Mouse (Mus musculus) R1 (cell line): ENCODE measurements around the gene Ube2h.
A peak's percentile ranks its signal among the peaks of the same experiment; 100 is the strongest.

Experiments used
- DNase-seq: peaks from one replicate; pipeline ENCODE4 v3.0.0-alpha.2; 2018; ENCODE audit warnings: low read depth, low spot score

Gene Ube2h

DNA sequence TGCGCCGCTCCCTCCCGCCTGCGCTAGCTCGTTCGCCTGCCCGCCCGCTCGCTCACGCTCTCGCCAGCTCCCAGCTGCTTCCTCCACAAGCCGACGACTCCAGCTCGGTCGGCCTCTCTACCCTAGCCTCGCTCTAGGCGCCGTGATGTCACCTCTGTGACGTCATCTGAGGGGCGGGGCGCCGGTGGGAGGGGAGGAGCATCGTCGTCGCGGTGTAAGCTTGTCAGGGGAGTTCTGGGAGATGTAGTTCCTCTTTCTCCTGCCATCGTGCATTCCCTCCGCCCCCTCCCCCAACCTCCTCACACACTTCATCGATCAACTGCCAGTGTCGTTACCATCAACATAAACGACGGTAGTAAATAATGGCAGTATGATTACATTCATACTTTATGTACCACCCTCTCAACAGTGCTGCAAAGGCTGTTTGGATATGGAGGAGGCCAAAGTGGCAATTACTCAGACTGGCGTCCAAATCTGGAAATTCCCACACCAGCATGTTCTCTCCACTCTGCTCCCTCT lies at the start of gene Ube2h:
Gene Ube2h (minus strand): TSS at position 141 of the 519 bp plus-strand sequence.
- DNase-seq: peak; percentile 97

DNA sequence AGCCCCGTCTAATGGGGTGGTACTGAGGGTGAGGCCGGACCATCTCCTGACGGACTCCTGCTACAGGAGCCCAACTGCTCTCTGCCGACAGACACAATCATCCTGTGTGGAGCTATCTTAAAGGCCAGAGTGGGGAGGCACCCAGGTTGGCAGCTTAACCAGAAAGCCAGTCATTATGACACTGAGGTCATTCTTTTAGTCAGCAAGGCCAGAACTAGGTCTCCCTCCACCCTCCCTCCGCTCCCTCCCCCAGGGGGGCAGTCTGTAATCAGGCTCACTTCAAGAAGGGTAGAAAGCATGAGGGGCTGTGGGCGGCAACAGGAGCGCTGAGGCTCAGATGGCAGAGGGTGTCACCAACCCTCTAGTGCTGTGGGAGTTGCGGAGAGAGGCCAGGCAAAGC lies 49.3 kb upstream of the Ube2h start:
- no peak for DNase-seq

DNA sequence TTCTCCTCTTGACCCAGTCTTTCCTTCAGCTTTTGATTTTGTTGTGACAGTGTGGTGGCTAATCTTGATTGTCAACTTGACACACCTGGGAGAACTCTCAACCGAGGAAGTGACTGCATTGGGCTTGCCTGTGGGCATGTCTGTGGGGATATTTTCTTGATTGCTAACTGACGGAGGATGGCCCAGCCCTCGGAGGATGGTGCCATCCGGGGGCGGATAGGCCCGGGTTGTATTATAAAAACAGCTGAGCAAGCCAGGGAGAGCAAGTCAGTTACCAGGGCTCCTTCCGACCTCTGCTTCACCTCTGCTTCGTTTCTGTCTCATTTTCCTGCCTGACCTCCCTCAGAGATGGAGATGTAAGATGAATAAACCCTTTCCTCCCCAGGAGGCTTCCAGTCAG lies 48.4 kb upstream of the Ube2h start:
- DNase-seq: no peak

DNA sequence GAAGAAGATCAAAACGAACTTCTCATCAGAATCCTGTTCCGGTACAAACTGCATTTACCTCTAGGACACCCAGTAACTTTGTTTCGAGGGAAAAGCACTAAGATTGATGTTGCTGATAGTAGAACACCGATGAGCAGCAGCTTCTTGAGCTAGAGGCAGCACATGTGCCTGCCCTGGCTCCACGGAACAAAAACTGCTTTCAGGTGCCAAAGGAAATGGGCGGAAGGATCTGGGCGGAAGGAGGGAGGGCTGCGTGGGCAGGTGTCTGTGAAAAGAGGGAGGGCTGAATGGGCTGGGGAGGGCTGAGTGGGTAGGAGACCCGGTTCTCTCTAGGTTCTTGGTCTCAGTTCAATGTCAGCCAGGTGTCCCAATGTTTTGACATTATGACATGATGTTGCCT lies 47.0 kb upstream of the Ube2h start:
- DNase-seq: no peak

DNA sequence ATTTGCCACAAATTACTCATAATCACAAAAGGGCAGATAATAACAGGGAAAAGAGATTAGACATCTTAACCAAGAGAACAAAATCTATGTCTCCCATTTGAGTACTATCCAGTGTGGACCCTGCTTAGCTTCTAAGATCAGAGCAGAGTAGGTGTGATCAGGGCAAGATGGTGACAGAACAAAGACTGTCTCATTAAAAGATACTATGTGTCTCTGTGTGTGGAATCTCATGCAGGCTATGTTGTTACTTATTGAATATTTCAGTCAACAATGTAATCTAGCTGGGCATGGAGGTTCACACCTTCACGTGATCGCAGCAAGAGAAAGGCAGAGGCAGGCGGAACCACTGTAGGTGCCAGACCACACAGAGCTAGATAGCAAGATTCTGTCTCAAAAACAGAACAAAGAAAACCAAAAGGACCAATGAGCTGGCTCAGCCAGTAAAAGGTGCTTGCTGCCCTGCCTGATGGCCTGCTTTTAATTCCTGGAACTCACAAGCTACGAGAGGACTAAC lies 43.0 kb upstream of the Ube2h start:
- no peak for DNase-seq

DNA sequence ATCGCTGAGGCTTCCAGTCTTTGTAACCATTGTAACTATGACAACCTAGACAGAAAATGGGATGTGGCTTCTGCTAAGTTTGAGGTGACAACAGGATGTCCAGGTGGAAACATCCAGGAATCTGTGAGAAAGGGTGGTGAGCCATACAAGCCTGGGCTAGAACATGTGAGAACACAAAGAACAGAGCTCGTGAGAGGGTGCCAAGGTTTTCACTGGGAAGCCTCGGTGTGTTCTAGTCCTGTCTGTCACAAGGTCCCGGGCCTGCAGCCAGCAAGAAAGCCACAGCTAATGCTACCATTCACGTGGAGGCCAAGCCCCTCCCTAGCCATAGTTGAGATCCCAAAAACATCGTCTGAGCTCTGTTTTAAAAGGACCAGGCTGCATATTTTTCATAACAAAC lies 42.4 kb upstream of the Ube2h start:
- no peak for DNase-seq

DNA sequence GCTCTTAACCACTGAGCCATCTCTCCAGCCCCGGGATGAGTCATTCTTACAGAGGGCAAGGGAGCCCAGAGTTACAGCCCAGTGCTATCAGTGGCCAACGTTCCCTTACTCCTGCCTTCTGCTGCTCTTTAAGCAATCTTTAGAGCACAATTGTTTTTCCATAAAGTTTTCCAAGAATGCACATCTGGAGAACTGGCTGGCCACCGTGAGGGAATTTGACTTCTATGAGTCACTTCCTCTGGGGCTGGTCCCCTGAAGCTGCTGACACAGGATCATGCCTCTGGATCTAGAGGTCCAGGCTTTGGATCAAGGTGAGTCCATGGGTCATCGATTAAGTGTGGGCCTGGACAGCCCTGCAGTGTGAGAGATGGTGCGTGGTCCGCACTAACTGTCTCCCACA lies 39.7 kb upstream of the Ube2h start:
- DNase-seq: no peak

DNA sequence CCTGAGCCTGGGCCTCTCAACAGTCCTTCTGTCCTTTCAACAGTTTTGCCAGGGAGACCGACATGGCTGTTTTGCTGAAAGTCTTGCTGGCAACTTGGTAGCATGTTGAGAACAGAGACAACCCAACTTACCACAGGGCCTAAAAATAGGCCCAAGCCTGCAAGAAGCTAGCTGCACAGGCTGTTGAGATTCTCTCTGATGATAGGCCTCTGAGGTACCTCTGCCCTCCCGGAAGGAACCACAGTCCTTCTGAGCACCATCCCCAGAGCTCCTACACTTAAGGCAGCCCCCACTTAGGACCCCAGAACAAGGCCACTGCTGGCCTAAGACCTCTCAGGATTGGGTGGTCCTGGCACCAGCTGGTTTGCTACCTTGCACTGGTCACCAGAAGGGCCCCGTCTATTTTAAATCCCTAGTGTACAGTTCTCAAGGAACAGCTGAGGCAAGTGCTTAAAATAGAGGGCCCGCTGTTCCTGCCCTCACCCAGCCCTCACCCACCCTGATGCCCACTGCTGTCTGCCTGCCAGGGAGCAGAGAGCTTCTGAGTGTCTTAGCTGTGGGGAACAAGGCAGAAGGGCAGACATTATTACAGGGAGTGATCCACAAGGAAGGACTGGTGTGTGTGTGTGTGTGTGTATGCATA lies 36.0 kb upstream of the Ube2h start:
- no peak for DNase-seq

DNA sequence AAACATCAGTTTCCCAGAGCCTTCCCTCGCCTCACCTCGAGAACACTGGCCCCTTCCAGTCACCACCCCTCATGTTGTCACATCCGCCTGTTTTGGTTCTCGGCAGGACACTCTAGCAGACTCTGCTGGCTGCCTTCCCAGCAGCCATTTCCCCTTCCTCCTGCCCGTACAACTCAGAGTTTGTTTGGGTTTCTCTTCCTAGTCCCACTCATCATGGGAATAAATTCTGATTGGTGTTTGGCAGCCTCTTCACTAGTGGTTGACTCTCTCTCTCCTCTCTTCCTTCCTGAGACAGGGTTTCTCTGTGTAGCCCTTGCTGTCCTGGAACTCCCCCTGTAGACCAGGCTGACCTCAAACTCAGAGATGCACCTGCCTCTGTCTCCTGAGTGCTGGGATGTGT lies 32.6 kb upstream of the Ube2h start:
- DNase-seq: peak; percentile 45

DNA sequence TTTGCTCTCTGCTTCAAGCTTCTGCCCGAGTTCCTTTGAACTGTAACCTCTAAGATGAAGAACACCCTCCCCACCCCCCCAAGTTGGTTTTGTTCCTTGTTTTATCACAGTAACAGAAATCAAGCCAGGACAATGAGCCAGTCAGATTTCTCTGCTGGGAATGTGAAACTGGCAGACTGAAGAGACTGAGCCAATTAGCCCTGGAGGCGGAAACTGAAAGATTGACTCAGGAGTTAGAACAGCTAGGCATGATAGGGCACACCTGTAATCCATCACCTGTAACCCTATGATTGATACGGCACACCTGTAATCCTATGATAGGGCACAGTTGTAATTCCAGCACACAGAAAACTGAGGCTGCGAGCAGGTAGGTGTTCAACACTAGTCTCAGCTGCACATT lies 27.9 kb upstream of the Ube2h start:
- DNase-seq: no peak

DNA sequence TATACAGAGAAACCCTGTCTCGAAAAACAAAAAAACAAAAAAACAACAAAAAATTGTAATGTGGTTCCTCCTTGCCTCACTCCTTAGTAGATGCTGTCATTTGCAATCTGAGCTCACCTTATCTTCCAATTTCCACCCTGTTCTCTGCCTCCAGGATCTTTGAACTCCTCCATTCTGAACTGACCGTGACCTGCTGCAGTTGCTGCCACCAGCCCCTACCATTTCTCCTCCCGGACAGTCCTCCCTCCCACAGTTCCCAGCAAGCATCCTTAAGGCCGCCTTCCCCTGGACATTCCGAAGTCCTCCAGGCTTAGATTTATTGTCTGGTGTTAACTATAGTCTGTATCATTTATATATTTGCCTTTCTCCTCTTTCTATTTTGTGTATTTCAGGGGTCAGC lies 26.4 kb upstream of the Ube2h start:
- DNase-seq: no peak

DNA sequence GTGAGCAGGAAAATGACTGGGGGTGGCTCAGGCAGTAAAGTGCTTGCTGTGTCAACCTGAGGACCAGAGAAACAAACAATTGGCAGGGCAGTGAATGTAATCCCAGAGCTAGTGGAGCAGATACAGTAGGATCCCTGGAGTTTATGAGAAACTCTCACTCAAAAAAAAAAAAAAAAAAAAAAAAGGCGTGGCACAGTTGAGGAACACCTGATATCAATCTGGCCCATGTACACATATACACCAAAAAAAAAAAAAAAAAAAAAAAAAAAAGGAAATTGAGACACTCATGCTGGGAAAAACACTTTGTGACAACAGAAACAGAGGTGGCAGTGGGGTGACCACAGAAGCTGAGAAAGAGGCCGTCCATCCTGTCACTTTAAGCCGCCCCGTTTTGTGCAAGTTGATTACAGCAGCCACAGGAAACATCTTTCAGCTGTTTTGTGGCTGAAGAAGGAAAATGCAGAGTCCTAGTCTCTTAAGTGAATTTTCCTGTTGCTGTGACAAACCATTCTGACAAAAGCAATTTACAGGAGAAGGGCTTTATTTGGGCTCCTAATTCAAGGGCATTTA lies 21.7 kb upstream of the Ube2h start:
- no peak for DNase-seq

DNA sequence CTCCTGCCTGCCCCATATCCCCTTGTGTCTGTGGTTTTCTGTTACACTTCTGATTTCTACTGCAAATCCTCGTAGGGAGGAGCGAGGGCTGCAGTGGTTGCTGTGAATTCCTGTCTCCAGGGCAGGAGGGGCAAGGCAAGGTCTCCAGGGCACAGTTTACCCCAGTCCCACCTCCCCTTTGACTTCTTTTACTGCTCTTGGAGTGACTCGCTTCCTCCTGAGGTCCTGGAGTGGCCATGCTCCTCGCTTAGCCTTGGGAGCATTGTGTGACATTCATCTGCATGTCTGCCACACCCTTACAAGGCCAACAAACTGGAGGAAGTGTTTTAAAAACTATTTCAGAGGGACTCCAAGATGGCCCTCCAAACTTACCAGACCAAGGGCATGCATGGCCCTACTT lies 16.7 kb upstream of the Ube2h start:
- DNase-seq: peak; percentile 65

DNA sequence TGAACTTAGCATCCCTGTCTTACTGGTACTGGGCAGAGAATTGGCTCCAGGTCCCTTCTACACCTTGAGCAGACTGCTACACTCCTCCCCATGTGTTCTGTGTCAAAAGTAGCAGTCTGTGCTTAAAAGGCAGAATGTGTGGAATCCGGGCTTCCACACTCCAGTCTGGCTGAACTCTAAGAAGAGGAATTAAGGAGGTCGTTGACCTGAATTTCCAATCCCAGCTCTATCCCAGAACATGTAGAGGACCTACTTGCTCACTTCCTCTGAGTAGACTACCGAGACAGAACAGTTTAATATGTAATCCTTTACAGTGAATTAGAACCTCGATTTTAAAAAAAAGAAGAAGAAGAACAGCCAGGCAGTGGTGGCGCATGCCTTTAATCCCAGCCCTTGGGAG lies 14.9 kb upstream of the Ube2h start:
- no peak for DNase-seq

DNA sequence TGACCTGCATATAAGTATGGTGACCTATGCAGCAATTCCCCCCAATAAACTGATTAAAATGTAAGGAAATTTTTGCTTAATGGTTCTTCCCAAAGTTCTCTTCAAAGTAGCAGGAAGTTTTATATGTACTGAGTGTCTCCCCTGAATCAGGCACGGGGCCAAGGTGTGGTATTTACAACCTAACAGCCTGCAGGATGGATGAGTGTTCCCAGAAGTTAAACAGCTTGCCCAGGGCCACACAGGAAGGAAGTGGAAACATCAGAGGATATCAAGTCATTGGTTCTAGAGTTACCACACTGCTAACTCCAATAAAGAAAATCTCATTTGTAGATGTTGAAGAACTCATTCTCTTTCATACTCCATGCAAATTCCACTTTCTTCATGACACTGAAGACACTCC lies 7.7 kb upstream of the Ube2h start:
- DNase-seq: no peak

DNA sequence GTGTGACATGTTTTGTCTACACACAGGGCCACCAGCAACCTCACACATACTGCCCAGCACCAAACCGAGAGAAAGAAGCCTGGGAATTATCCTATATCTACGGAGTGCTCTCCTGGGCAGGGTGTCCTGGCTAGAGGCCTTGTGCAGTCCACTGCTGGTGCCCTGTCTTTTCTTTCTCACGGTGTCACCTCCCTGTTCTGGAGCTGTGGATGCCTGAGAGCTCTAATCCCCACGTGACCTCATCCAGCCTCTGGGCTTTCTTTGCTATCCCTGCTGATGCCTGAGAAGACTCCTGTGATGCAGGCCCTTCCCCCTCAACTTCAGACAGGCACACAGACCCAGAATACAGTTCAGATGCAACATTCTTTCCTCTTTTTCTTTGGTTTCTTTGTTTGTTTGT lies 4.4 kb upstream of the Ube2h start:
- DNase-seq: peak; percentile 20

DNA sequence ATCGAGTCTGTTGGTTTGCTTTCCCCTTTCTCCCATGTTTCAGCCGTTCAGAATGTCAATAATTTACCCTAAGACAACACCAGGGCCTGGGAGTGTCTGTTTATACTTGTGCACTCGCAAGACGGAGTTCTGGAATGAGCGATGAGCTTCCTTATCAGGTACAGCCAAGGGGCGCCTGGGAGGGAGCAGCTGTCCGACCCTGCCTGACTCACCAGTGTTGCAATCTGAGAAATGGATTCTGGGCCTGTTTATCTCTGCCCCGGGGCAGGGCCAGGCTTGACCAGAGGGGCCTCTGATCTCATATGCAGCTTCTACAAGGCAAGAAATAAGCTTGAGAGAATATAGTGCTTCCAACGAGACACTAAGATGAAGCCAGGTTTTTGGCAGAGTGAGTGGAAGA lies 3.4 kb upstream of the Ube2h start:
- DNase-seq: no peak

DNA sequence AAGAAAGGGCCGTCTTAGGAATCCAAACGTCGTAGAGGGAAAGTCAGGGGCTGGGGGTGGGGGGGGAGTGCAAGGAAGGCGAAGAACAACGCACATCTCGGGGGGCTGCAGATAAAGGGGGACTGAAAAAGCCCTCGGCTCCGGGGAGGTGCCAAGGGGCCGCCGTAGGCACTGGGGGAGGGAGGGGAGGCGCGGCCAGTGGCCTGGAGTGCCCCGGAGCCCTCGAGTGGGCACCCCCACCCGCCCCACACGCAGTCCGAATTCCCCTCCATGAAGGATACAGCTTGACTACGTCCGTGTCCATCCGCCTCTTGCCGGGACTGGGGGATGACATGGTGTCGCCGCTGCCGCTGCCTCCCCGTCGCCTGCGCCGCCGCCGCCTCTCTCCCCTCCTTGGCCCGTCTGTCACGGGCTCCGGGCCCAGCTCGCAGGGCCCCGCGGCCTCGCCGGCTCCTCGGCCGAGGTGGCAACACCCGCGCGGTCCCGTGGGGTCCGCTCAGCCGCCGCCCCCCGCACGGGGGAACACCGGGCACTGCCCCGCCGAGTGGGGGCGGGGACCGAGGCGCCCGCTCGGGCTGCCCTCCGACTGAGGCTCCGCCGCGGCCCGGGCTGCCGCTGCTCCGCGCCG lies 454 bp downstream of the Ube2h start:
- peak; percentile 19 for DNase-seq

DNA sequence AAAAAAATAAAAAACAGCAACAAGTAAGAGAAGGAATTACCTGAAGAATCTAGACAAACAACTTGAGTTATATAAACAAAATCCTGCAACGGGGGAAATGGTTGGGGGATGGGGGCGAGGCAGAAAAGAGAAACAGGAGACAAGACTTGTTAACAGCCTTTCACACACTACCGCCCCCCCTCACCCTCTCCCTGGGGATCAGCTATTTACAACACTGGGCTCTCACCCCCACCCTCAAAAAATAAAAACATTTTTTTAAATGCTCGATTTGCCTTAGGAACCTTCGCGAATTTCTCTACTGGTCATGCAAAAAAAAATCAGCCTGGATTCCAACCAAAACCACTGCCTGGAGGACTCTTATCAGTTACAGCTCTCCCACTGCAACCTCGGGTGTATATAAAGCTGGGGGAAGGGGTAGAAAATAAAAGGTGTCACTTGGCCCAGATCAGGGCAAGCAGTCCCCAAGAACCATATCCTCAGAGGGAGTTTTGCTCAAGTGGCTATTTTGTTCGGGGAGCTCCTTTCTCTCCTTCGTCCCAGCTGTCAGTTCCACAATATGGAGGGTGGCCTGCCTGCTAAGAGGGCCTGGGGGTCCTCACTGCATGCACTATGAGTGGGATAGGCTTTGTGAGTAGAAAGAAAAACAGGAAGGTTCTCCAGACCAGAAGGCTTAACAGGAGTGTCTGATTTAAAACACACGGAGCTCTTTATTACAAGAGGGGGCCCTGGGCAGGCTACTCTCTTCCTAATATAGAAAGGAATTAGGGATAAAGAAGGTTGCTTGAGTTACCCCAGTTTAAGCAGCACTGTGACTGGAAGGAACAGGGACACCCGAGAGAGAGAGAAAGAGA lies 1.3 kb downstream of the Ube2h start:
- DNase-seq: no peak

DNA sequence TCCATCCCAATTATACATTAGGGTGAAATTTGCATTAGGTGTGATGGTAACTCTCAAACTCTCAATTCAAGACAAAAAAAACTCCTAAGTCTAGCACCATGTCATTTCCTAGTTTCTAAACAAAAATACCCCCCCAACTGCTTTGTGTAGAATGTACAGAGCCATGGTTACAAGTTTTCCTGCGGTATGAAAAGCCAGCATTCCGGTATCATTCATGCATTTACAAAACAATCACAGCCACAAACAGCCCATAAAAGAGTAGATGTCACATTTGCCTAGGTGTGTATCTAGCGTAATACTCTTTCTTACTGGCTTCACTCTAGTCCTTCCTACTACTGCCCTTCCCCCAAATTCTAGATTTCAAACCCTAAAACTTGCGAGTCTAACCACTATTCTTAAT lies 2.2 kb downstream of the Ube2h start:
- no peak for DNase-seq

DNA sequence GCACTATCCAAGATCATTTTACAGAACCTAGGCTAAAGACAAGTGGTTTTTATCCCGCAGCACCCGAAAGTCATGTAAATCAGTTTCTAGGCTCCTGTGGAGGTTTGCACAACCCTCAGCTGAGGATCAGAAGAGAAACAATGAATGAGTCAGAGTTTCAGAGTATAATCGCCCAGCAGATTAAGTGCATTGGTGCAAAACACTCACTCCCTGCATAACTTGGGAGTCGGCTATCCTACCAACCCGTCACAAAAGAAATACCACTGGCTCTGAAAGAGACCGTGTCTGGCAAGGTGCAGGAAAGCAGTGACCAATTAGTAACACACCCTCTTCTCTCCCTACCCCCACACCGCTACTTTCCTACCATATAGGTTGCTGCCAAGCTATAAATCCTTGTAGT lies 3.4 kb downstream of the Ube2h start:
- peak; percentile 78 for DNase-seq

DNA sequence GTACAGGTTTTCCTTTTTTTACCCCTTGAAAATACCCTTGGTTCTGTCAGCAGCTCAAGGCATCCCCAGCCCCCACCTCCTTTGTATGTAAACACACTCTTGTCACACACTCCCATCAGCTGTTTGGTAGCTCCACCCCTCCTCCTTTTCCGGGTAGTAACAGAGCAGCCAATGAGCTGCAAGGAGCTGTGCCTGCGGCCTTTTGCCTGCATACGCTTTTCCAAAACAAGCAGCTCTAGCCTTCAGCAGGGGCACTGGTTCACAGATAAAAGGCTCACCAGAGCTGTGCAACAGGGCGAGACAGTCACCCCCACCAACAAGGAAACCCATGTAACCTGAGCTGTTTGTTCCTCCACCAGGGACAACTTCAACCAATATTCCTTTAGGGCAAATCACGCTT lies 4.0 kb downstream of the Ube2h start:
- peak; percentile 95 for DNase-seq
